Comparison of ENCODE assay signal across 9 mouse cellular contexts in the genomic region with DNA sequence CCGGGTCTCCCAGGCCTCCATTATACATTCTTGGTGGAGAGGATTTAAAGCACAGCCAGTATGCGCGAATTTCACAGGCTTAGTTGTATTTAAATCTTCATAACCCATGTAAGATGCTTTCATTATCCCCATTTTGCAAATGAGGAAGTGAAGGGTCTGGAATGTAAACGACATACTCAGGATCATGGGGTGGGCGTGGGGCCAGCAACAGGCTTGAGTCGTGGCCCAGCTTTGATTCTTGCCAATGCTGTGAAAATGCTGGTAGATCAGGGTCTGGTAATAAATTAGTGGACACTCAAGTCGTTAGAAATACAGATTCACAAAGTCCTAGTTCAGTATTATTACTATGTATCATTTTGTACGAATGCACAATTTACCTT.
DNase-seq lines count a peak whose midpoint lies in the region; ATAC-seq and TF ChIP-seq lines count a peak whose summit lies in the region.
"Had no signal": no experiment of that assay in that cellular context is flagged by ENCODE, and none has a peak within 500 bp of the region (broad histone marks: within the 10 kb centered on the region; RNA-seq: fewer than 3 reads in every experiment).

No protein-coding gene starts in this region.

- peak; percentile 5; the same call in 1 of the 2 replicates for ATAC-seq in kidney, embryonic 14.5 days (ENCODE audit: low FRiP score, low TSS enrichment)
- no peak for ATAC-seq in heart, embryonic 12.5 days (ENCODE audit: insufficient number of reproducible peaks, low FRiP score)
- no peak for ATAC-seq in lung, postnatal 0 days
- ATAC-seq in CD4-positive, CD25-positive, alpha-beta regulatory T cell, adult 4 months, result no peak

- peak overlapping the region; percentile 87 for H3K27ac ChIP-seq in kidney, embryonic 14.5 days (ENCODE audit: low read depth, low read length)
- peak overlapping the region; percentile 73 for H3K27ac ChIP-seq in brown adipose tissue, adult 24 weeks (replicated peaks; ENCODE audit: low read depth, low read length)
- peak overlapping the region; percentile 42 for H3K27ac ChIP-seq in heart, embryonic 12.5 days (ENCODE audit: poor library complexity, severe bottlenecking)
- peak overlapping the region; percentile 74 for H3K27ac ChIP-seq in lung, postnatal 0 days (ENCODE audit: low read length)
- H3K27ac ChIP-seq: macrophage had no signal

- 61% methylated on average over 8 of the region's 8 CpGs for WGBS in kidney, embryonic 14.5 days
- 60% methylated on average over 8 of the region's 8 CpGs for WGBS in heart, embryonic 12.5 days
- WGBS in lung, postnatal 0 days, result 22% methylated on average over 8 of the region's 8 CpGs

- no peak overlapping the region for H3K4me3 ChIP-seq in kidney, embryonic 14.5 days (ENCODE audit: low read length)
- no peak overlapping the region for H3K4me3 ChIP-seq in brown adipose tissue, adult 24 weeks (ENCODE audit: insufficient read depth, low read depth, low read length)
- H3K4me3 ChIP-seq in heart, embryonic 12.5 days, result no peak overlapping the region
- H3K4me3 ChIP-seq in lung, postnatal 0 days (ENCODE audit: low read depth, low read length), result no peak overlapping the region

- no peaks in the 10 kb centered on the region for H3K9me3 ChIP-seq in kidney, embryonic 14.5 days (ENCODE audit: control insufficient read depth, low read length)
- H3K9me3 ChIP-seq in heart, embryonic 12.5 days (replicated peaks), result no peaks in the 10 kb centered on the region
- no peaks in the 10 kb centered on the region for H3K9me3 ChIP-seq in lung, postnatal 0 days (ENCODE audit: low read length)

- no peak overlapping the region for H3K9ac ChIP-seq in kidney, embryonic 14.5 days (ENCODE audit: low read depth, low read length)
- H3K9ac ChIP-seq in heart, embryonic 12.5 days, result no peak overlapping the region
- H3K9ac ChIP-seq in lung, postnatal 0 days (replicated peaks; ENCODE audit: low read depth), result no peak overlapping the region

- no peak for TF ChIP-seq EP300 in lung, postnatal 0 days (IDR thresholded peaks at IDR 0.05)

- TF ChIP-seq CTCF in lung, postnatal 0 days (IDR thresholded peaks at IDR 0.05), result no peak

- no peak for DNase-seq in kidney, adult 11 months
- no peak for DNase-seq in lung, postnatal 0 days (ENCODE audit: low spot score)
- no peak for DNase-seq in frontal cortex, postnatal 25 days (ENCODE audit: low spot score in 2 of 2)
- DNase-seq: cerebellum, postnatal 36 days had no signal

- no peaks in the 10 kb centered on the region for H3K27me3 ChIP-seq in kidney, embryonic 14.5 days (ENCODE audit: control insufficient read depth, insufficient read depth, low read length)
- H3K27me3 ChIP-seq in heart, embryonic 12.5 days (replicated peaks), result no peaks in the 10 kb centered on the region; the same call in 1 of the 2 replicates
- no peaks in the 10 kb centered on the region for H3K27me3 ChIP-seq in lung, postnatal 0 days (replicated peaks; ENCODE audit: insufficient read depth, low read length)

- peaks cover 6% of the 10 kb centered on the region for H3K4me1 ChIP-seq in kidney, embryonic 14.5 days (ENCODE audit: control insufficient read depth, insufficient read depth, low read length)
- peaks cover 8% of the 10 kb centered on the region; the same call in 1 of the 2 replicates for H3K4me1 ChIP-seq in brown adipose tissue, adult 24 weeks (ENCODE audit: control insufficient read depth, insufficient read depth, insufficient read length, low read length)
- H3K4me1 ChIP-seq in heart, embryonic 12.5 days (replicated peaks), result peaks cover 11% of the 10 kb centered on the region
- H3K4me1 ChIP-seq in lung, postnatal 0 days (ENCODE audit: insufficient read depth, low read depth, low read length), result peaks cover 9% of the 10 kb centered on the region; the same call in 1 of the 2 replicates

- H3K4me2 ChIP-seq in kidney, embryonic 14.5 days (replicated peaks; ENCODE audit: low read depth, low read length), result no peak overlapping the region
- H3K4me2 ChIP-seq in heart, embryonic 12.5 days, result peak overlapping the region; percentile 40; the same call in 1 of the 2 replicates
- H3K4me2 ChIP-seq in lung, postnatal 0 days (replicated peaks; ENCODE audit: low read depth, low read length), result no peak overlapping the region

- no peaks in the 10 kb centered on the region for H3K36me3 ChIP-seq in kidney, embryonic 14.5 days (ENCODE audit: control insufficient read depth, insufficient read depth, low read length)
- H3K36me3 ChIP-seq in heart, embryonic 12.5 days, result no peaks in the 10 kb centered on the region
- H3K36me3 ChIP-seq in lung, postnatal 0 days (ENCODE audit: insufficient read depth, low read length), result no peaks in the 10 kb centered on the region
